Mouse (Mus musculus): ENCODE results near the gene Lim2. TPM values are rescaled to one million over a fixed set of nuclear protein-coding genes. Genes with fewer than 3 reads are reported as not detected.
A peak's percentile ranks its signal among the peaks of the same experiment; 100 is the strongest.

Lim2 gene
- polyA plus RNA-seq, 1 experiment from 2014 or later = not detected

DNA sequence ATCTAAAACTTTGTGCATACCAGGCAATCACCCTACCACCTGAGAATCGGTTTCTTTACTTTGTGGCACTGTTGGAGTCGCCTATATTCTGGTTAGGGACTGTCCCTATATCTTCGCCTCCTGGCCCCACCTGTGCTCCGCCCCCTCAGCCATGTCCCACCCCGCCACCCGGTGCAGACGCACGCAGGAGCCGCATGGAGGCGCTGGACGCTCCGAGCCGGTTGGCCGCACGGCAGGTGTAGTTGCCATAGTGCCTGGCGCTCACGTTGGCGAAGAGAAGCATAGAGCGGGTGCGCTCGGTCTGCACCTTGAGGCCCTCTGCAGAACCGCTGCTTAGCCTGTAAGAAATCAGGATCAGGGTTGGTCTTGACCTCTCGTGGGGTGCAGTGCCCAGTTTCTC is 48.2 kb downstream of the Lim2 start:
- no peak for ATAC-seq (replicated peaks; ENCODE audit: extremely low read depth, insufficient read depth, low FRiP score)
- H3K4me1 ChIP-seq (ENCODE audit: control insufficient read depth, insufficient read depth, low read length) = no peaks in the 10 kb centered on the region
- WGBS = 7% methylated on average over 23 of the region's 23 CpGs
- no peaks in the 10 kb centered on the region for H3K36me3 ChIP-seq (ENCODE audit: control insufficient read depth, insufficient read depth)
- no peaks in the 10 kb centered on the region for H3K9me3 ChIP-seq (replicated peaks; ENCODE audit: control insufficient read depth, low read length)
- no peak overlapping the region for H3K9ac ChIP-seq (ENCODE audit: low read length)
- no peak overlapping the region for H3K4me3 ChIP-seq (ENCODE audit: low read length)
- peaks cover 42% of the 10 kb centered on the region for H3K27me3 ChIP-seq (ENCODE audit: control insufficient read depth, insufficient read depth, low read length)
- no peak overlapping the region for H3K27ac ChIP-seq (ENCODE audit: low read length)
- no peak overlapping the region for H3K4me2 ChIP-seq (ENCODE audit: low read depth, low read length)

DNA sequence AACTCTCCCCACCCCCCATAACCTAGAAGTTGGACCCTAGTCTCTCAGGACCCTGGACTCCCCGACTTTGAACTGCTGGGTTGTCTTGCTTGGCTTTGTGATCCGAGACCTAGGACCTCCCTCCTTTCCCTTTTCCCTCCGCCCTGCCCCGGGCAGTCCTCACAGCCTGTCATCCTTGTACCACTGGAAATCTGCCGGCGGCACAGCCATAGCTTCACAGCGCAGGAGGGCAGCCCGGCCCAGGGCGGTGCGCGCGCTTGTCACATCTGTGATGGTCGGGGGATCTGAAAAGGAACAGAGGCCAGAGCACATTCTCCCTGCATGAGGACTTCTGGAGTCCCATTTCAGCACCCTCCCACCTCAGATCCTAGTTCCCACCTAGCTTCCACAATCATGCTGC is 48.9 kb downstream of the Lim2 start:
- H3K27me3 ChIP-seq (ENCODE audit: control insufficient read depth, insufficient read depth, low read length) = peaks cover 42% of the 10 kb centered on the region

DNA sequence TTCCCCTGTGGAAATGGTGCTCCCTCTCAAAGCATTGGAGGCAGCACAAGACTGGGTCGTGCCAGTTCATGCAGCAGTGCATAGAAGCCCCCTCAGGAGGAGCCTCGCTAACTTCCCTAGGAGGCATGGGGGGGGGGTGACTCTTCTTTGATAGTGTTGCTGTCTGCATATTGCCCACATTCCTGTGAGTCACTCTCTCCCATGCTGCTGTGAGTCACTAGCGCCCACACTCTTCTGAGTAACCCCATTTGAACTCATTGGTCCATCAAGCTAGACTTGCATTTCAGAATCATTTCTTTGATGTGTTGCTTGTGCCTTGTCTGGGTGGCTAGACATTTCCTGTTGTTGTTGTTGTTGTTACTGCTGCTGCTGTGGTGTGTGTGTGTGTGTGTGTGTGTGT is 53.7 kb downstream of the Lim2 start:
- ATAC-seq (replicated peaks; ENCODE audit: extremely low read depth, insufficient read depth, low FRiP score) = no peak
- H3K27me3 ChIP-seq (ENCODE audit: control insufficient read depth, insufficient read depth, low read length) = peaks cover 20% of the 10 kb centered on the region
- H3K36me3 ChIP-seq (ENCODE audit: control insufficient read depth, insufficient read depth) = no peaks in the 10 kb centered on the region
- H3K9ac ChIP-seq (ENCODE audit: low read length) = no peak overlapping the region
- WGBS = 54% methylated on average over 3 of the region's 3 CpGs
- H3K9me3 ChIP-seq (replicated peaks; ENCODE audit: control insufficient read depth, low read length) = no peaks in the 10 kb centered on the region
- H3K4me2 ChIP-seq (ENCODE audit: low read depth, low read length) = no peak overlapping the region
- H3K27ac ChIP-seq (ENCODE audit: low read length) = no peak overlapping the region
- H3K4me1 ChIP-seq (ENCODE audit: control insufficient read depth, insufficient read depth, low read length) = peaks cover 3% of the 10 kb centered on the region; the same call in 1 of the 2 replicates
- no peak overlapping the region for H3K4me3 ChIP-seq (ENCODE audit: low read length)

More for the DNA sequence above, 48.9 kb downstream of the Lim2 start:
- H3K4me3 ChIP-seq (ENCODE audit: low read length) = no peak overlapping the region
- no peak overlapping the region for H3K4me2 ChIP-seq (ENCODE audit: low read depth, low read length)
- no peak overlapping the region for H3K9ac ChIP-seq (ENCODE audit: low read length)
- no peaks in the 10 kb centered on the region for H3K9me3 ChIP-seq (replicated peaks; ENCODE audit: control insufficient read depth, low read length)
- ATAC-seq (replicated peaks; ENCODE audit: extremely low read depth, insufficient read depth, low FRiP score) = no peak
- H3K4me1 ChIP-seq (ENCODE audit: control insufficient read depth, insufficient read depth, low read length) = no peaks in the 10 kb centered on the region
- WGBS = 3% methylated on average over 13 of the region's 13 CpGs
- no peak overlapping the region for H3K27ac ChIP-seq (ENCODE audit: low read length)
- H3K36me3 ChIP-seq (ENCODE audit: control insufficient read depth, insufficient read depth) = no peaks in the 10 kb centered on the region

DNA sequence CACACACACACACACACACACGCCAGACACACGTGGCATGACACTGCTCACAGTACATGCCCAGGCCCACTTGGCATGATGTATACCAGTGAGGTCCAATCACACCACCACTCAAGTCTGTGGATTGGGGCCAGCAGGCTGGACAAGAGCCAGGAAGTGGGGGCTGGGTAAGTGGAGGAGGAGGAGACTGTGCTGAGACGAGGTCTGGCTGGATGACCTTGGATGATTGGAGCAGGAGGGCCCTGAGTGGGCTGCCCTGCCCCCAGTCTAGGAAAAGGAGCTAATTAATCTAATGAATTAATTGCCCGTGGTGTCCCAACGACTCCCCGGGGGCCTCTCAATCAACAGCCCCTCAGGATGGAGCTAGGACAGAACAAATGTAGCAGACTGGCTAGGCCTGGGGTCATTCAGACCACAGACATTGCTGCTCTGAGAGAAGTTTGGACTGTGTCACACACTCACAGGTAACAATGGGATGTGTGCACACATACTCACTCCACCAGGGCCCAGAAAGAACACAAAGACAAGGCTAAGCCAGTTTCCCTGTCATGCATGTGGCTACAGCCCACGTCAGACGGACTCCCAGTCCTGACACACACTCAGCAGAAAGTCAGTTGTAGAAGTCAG is 54.7 kb downstream of the Lim2 start:
- Histone ChIP-seq H3K9ac (ENCODE audit: low read length) (no peak overlapping the region), H3K4me2 (ENCODE audit: low read depth, low read length) (no peak overlapping the region), H3K27ac (ENCODE audit: low read length) (no peak overlapping the region), H3K4me1 (ENCODE audit: control insufficient read depth, insufficient read depth, low read length) (peaks cover 3% of the 10 kb centered on the region; the same call in 1 of the 2 replicates), H3K9me3 (replicated peaks; ENCODE audit: control insufficient read depth, low read length) (no peaks in the 10 kb centered on the region), H3K27me3 (ENCODE audit: control insufficient read depth, insufficient read depth, low read length) (peaks cover 11% of the 10 kb centered on the region), H3K36me3 (ENCODE audit: control insufficient read depth, insufficient read depth) (no peaks in the 10 kb centered on the region), H3K4me3 (ENCODE audit: low read length) (no peak overlapping the region)
- WGBS = 58% methylated on average over 8 of the region's 8 CpGs
- peak; percentile 62 for ATAC-seq (replicated peaks; ENCODE audit: extremely low read depth, insufficient read depth, low FRiP score)

DNA sequence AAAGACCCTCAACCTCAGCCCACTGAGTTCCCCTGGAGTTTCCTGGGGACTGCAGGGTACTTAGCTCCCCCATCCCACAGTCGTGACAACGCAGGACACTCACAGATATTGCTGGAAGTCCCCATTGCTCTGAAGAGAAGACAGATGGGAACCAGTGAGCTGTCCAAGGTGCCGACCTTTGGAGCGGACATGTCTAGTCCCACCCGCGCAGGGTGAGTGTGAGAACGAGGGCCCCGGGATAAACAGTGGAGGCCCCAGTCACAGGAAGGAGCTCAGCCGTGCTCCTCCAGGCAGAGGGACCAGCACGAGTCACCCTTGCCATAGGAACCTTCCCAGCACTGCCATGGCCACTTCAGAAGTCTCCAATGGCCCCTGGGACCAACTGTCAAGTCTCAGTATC is 55.8 kb downstream of the Lim2 start:
- Histone ChIP-seq H3K36me3 (ENCODE audit: control insufficient read depth, insufficient read depth) (no peaks in the 10 kb centered on the region), H3K27me3 (ENCODE audit: control insufficient read depth, insufficient read depth, low read length) (0 out of 2 replicates have a peak, but pooled peaks cover 2% of the 10 kb centered on the region), H3K4me3 (ENCODE audit: low read length) (no peak overlapping the region), H3K9ac (ENCODE audit: low read length) (no peak overlapping the region), H3K4me1 (ENCODE audit: control insufficient read depth, insufficient read depth, low read length) (peaks cover 3% of the 10 kb centered on the region; the same call in 1 of the 2 replicates), H3K9me3 (replicated peaks; ENCODE audit: control insufficient read depth, low read length) (no peaks in the 10 kb centered on the region), H3K4me2 (ENCODE audit: low read depth, low read length) (no peak overlapping the region), H3K27ac (ENCODE audit: low read length) (no peak overlapping the region)
- ATAC-seq (replicated peaks; ENCODE audit: extremely low read depth, insufficient read depth, low FRiP score) = no peak
- 3% methylated on average over 10 of the region's 10 CpGs for WGBS

Small RNAs within 50 kb of the gene (microRNA-seq; reads per million reads assigned to microRNA genes)
- gene Mir7051 = 1.6 reads per million

Other genes starting within 250 kb of the Lim2 start
- 10.6 and 12.2 TPM in 2 replicates for gene Zfp715, start 114.4 kb upstream of the Lim2 start, polyA plus RNA-seq (2015; fragmentation: Nextera tagmentation; extraction: Ambion mirVana)
- gene Siglecf, start 76.3 kb upstream of the Lim2 start, polyA plus RNA-seq (2015; fragmentation: Nextera tagmentation; extraction: Ambion mirVana) = 0.24 and 0.28 TPM in 2 replicates
- 0.17 TPM in 2 replicates for gene Siglecg, start 19.5 kb upstream of the Lim2 start, polyA plus RNA-seq (2015; fragmentation: Nextera tagmentation; extraction: Ambion mirVana)
- 11.6 and 20.9 TPM in 2 replicates for gene Nkg7, start 9.4 kb downstream of the Lim2 start, polyA plus RNA-seq (2015; fragmentation: Nextera tagmentation; extraction: Ambion mirVana)
- gene Cldnd2, start 13.1 kb downstream of the Lim2 start, polyA plus RNA-seq (2015; fragmentation: Nextera tagmentation; extraction: Ambion mirVana) = not detected in 2 replicates
- gene Etfb, start 16.4 kb downstream of the Lim2 start, polyA plus RNA-seq (2015; fragmentation: Nextera tagmentation; extraction: Ambion mirVana) = 803 and 831 TPM in 2 replicates
- 0.18 and 0.97 TPM in 2 replicates for gene Gm45233, start 16.5 kb downstream of the Lim2 start, polyA plus RNA-seq (2015; fragmentation: Nextera tagmentation; extraction: Ambion mirVana)
- 3.4 and 4.2 TPM in 2 replicates for gene Vsig10l, start 35.5 kb downstream of the Lim2 start, polyA plus RNA-seq (2015; fragmentation: Nextera tagmentation; extraction: Ambion mirVana)
- gene Iglon5, start 62.4 kb downstream of the Lim2 start, polyA plus RNA-seq (2015; fragmentation: Nextera tagmentation; extraction: Ambion mirVana) = 0.06 TPM in 1 of 2 replicates, not detected in the other
- gene 4931406B18Rik, start 78.3 kb downstream of the Lim2 start, polyA plus RNA-seq (2015; fragmentation: Nextera tagmentation; extraction: Ambion mirVana) = not detected in 2 replicates
- 0.51 and 0.85 TPM in 2 replicates for gene Cd33, start 116.8 kb downstream of the Lim2 start, polyA plus RNA-seq (2015; fragmentation: Nextera tagmentation; extraction: Ambion mirVana)
- 1.3 and 2.0 TPM in 2 replicates for gene Zfp658, start 134.6 kb downstream of the Lim2 start, polyA plus RNA-seq (2015; fragmentation: Nextera tagmentation; extraction: Ambion mirVana)
- 7.4 TPM in 2 replicates for gene Zfp719, start 151.9 kb downstream of the Lim2 start, polyA plus RNA-seq (2015; fragmentation: Nextera tagmentation; extraction: Ambion mirVana)
- not detected in 2 replicates for gene Zfp819, start 179.5 kb downstream of the Lim2 start, polyA plus RNA-seq (2015; fragmentation: Nextera tagmentation; extraction: Ambion mirVana)
- 0.09 TPM in 1 of 2 replicates, not detected in the other for gene Ceacam18, start 207.0 kb downstream of the Lim2 start, polyA plus RNA-seq (2015; fragmentation: Nextera tagmentation; extraction: Ambion mirVana)
- 0.62 and 0.71 TPM in 2 replicates for gene Siglece, start 232.5 kb downstream of the Lim2 start, polyA plus RNA-seq (2015; fragmentation: Nextera tagmentation; extraction: Ambion mirVana)
- 7.2 and 7.6 TPM in 2 replicates for gene Ctu1, start 244.3 kb downstream of the Lim2 start, polyA plus RNA-seq (2015; fragmentation: Nextera tagmentation; extraction: Ambion mirVana)